Mouse (Mus musculus): Measurements from ENCODE around the gene 2210418O10Rik. TPM values are rescaled to one million over a fixed set of nuclear protein-coding genes. Genes with fewer than 3 reads are reported as not detected.

Gene 2210418O10Rik
- polyA plus RNA-seq (2015; fragmentation: Nextera tagmentation; extraction: Ambion mirVana): 16.7 and 18.6 TPM in 2 replicates

DNA sequence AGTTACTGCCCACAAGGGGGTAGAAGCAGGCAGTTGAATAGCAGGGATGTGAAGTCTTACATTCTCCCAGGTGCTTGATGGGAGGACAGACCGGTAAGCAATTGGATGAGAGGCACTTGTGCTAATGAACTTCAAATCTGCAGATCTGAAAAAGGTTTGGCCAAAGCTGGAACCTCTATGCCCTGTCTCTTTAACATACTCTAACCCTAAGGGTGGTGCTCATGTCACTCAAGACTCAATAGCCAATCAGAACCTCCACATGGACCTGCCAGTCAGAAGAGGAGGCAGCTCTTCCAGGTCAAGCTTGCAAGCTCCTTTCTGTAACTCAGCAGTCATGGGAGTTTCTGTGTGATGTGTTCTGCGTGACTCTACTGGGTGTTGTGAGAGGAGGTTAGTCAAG, at the start of gene 2210418O10Rik:
Gene 2210418O10Rik (plus strand): TSS at position 301 of the 400 bp plus-strand sequence.

Other genes with a start within 250 kb of the 2210418O10Rik start
- gene Gm2004, start 76.7 kb upstream of the 2210418O10Rik start, polyA plus RNA-seq (2015; fragmentation: Nextera tagmentation; extraction: Ambion mirVana): 0.54 and 0.65 TPM in 2 replicates
- not detected in 2 replicates for gene Gm11009, start 92.9 kb downstream of the 2210418O10Rik start, polyA plus RNA-seq (2015; fragmentation: Nextera tagmentation; extraction: Ambion mirVana)
- 19.4 and 25.9 TPM in 2 replicates for gene Gm14435, start 197.0 kb downstream of the 2210418O10Rik start, polyA plus RNA-seq (2015; fragmentation: Nextera tagmentation; extraction: Ambion mirVana)